In genomic region chr13:3537594-3538222, GRCm38 (mm10) we compare ENCODE assay signal across 8 mouse cellular contexts. TPM values are rescaled to one million over a fixed set of nuclear protein-coding genes. Genes with fewer than 3 reads are reported as not detected.
DNase-seq lines count a peak whose midpoint lies in the region; ATAC-seq lines count a peak whose summit lies in the region.

Gene Gdi2, plus strand, starts transcription at chr13:3538063.

- no peaks in the 10 kb centered on the region; the same call in 1 of the 2 replicates for H3K9me3 ChIP-seq in forebrain, embryonic 11.5 days (ENCODE audit: control insufficient read depth, low read length)
- H3K9me3 ChIP-seq in heart, embryonic 16.5 days (replicated peaks; ENCODE audit: control insufficient read depth, low read length), result 0 out of 2 replicates have a peak, but pooled peaks cover 5% of the 10 kb centered on the region
- H3K9me3 ChIP-seq in liver, embryonic 15.5 days (replicated peaks), result no peaks in the 10 kb centered on the region
- H3K9me3 ChIP-seq in neural tube, embryonic 12.5 days, result no peaks in the 10 kb centered on the region

- H3K36me3 ChIP-seq in forebrain, embryonic 11.5 days (ENCODE audit: control insufficient read depth, insufficient read depth, low read length), result no peaks in the 10 kb centered on the region
- H3K36me3 ChIP-seq in heart, embryonic 16.5 days (ENCODE audit: control insufficient read depth, insufficient read depth), result no peaks in the 10 kb centered on the region
- no peaks in the 10 kb centered on the region for H3K36me3 ChIP-seq in liver, embryonic 15.5 days (replicated peaks)
- H3K36me3 ChIP-seq in neural tube, embryonic 12.5 days, result no peaks in the 10 kb centered on the region

- ATAC-seq in forebrain, embryonic 11.5 days (replicated peaks; ENCODE audit: low FRiP score), result peak; percentile 96
- peak; percentile 98 for ATAC-seq in heart, embryonic 16.5 days (replicated peaks; ENCODE audit: extremely low read depth, insufficient read depth, low FRiP score)
- peak; percentile 96 for ATAC-seq in liver, embryonic 15.5 days (ENCODE audit: insufficient read depth)
- ATAC-seq in neural tube, embryonic 12.5 days (ENCODE audit: low FRiP score, low read depth), result peak; percentile 98

- H3K4me2 ChIP-seq in forebrain, embryonic 11.5 days (ENCODE audit: low read depth, low read length, severe bottlenecking), result peak within 1 kb of the TSS; percentile 82
- peak within 1 kb of the TSS; percentile 89 for H3K4me2 ChIP-seq in heart, embryonic 16.5 days (ENCODE audit: low read depth, low read length)
- H3K4me2 ChIP-seq in liver, embryonic 15.5 days, result peak within 1 kb of the TSS; percentile 92
- H3K4me2 ChIP-seq in neural tube, embryonic 12.5 days (replicated peaks), result peak within 1 kb of the TSS; percentile 78

- no peaks in the 10 kb centered on the region for H3K27me3 ChIP-seq in forebrain, embryonic 11.5 days (ENCODE audit: control insufficient read depth, insufficient read depth, low read length)
- no peaks in the 10 kb centered on the region for H3K27me3 ChIP-seq in heart, embryonic 16.5 days (ENCODE audit: control insufficient read depth, insufficient read depth, low read length)
- no peaks in the 10 kb centered on the region for H3K27me3 ChIP-seq in liver, embryonic 15.5 days
- no peaks in the 10 kb centered on the region for H3K27me3 ChIP-seq in neural tube, embryonic 12.5 days (replicated peaks)

- peak within 1 kb of the TSS; percentile 91 for H3K4me3 ChIP-seq in forebrain, embryonic 11.5 days (ENCODE audit: low read depth, low read length)
- peak within 1 kb of the TSS; percentile 100 for H3K4me3 ChIP-seq in heart, embryonic 16.5 days (ENCODE audit: low read length)
- H3K4me3 ChIP-seq in liver, embryonic 15.5 days (replicated peaks), result peak within 1 kb of the TSS; percentile 70
- H3K4me3 ChIP-seq in neural tube, embryonic 12.5 days, result peak within 1 kb of the TSS; percentile 93

- H3K27ac ChIP-seq in forebrain, embryonic 11.5 days (ENCODE audit: low read depth, low read length), result peak within 1 kb of the TSS; percentile 99
- H3K27ac ChIP-seq in heart, embryonic 16.5 days (ENCODE audit: low read length), result peak within 1 kb of the TSS; percentile 99
- peak within 1 kb of the TSS; percentile 97 for H3K27ac ChIP-seq in liver, embryonic 15.5 days (replicated peaks)
- H3K27ac ChIP-seq in neural tube, embryonic 12.5 days, result peak within 1 kb of the TSS; percentile 96

- DNase-seq in CD8-positive naive resting alpha-beta T cell, adult 2 months (ENCODE audit: low read depth in 2 of 2, low spot score in 2 of 2), result peak; percentile 89 to 96
- DNase-seq in c-Kit-positive CD71-negative TER-119-negative erythroid progenitor cells, embryonic 14.5 days (ENCODE audit: low read depth), result peak; percentile 93
- DNase-seq in forebrain, embryonic 11.5 days (ENCODE audit: low spot score), result peak; percentile 98
- DNase-seq in kidney, postnatal 36 days, result peak; percentile 96 to 97
- peak; percentile 97 for DNase-seq in telencephalon, adult 2 months (ENCODE audit: low read depth, low spot score)

- under 1% methylated on average over 30 of the region's 47 CpGs for WGBS in forebrain, embryonic 11.5 days
- 1% methylated on average over 33 of the region's 47 CpGs for WGBS in heart, embryonic 16.5 days
- WGBS in liver, embryonic 15.5 days (ENCODE audit: insufficient replicate concordance), result under 1% methylated on average over 38 of the region's 47 CpGs
- under 1% methylated on average over 33 of the region's 47 CpGs for WGBS in neural tube, embryonic 12.5 days

- H3K9ac ChIP-seq in forebrain, embryonic 11.5 days (ENCODE audit: low read length), result peak within 1 kb of the TSS; percentile 96
- peak within 1 kb of the TSS; percentile 100 for H3K9ac ChIP-seq in heart, embryonic 16.5 days (ENCODE audit: low read length)
- H3K9ac ChIP-seq in liver, embryonic 15.5 days, result peak within 1 kb of the TSS; percentile 86
- peak within 1 kb of the TSS; percentile 98 for H3K9ac ChIP-seq in neural tube, embryonic 12.5 days

- H3K4me1 ChIP-seq in forebrain, embryonic 11.5 days (replicated peaks; ENCODE audit: control insufficient read depth, insufficient read depth, low read length), result peaks cover 16% of the 10 kb centered on the region
- H3K4me1 ChIP-seq in heart, embryonic 16.5 days (ENCODE audit: control insufficient read depth, insufficient read depth, low read length), result peaks cover 28% of the 10 kb centered on the region
- peaks cover 38% of the 10 kb centered on the region for H3K4me1 ChIP-seq in liver, embryonic 15.5 days (replicated peaks)
- H3K4me1 ChIP-seq in neural tube, embryonic 12.5 days, result peaks cover 18% of the 10 kb centered on the region

RNA-seq across cellular contexts. Expression of gene Gdi2, which starts in this region (rescaled TPM):
- polyA plus RNA-seq in forebrain, embryonic 11.5 days (2014; fragmentation: Nextera tagmentation; extraction: Ambion mirVana), result 493 and 502 TPM in 2 replicates
- polyA plus RNA-seq in heart, embryonic 16.5 days (2015; fragmentation: Nextera tagmentation; extraction: Ambion mirVana), result 325 and 342 TPM in 2 replicates
- polyA plus RNA-seq in liver, embryonic 15.5 days (2015; fragmentation: Nextera tagmentation; extraction: Ambion mirVana), result 147 and 156 TPM in 2 replicates
- polyA plus RNA-seq in neural tube, embryonic 12.5 days (2016; fragmentation: Nextera tagmentation; extraction: Ambion mirVana), result 416 and 431 TPM in 2 replicates

Comparison
In these comparisons a context has a peak if more than half of its experiments do, and no peak if none do; other contexts are left out.
1. Peak in every context shown above with its lines: DNase-seq, ATAC-seq, H3K4me3 ChIP-seq and H3K27ac ChIP-seq.